Comparison of ENCODE assay signal across 7 mouse cellular contexts in the genomic region with DNA sequence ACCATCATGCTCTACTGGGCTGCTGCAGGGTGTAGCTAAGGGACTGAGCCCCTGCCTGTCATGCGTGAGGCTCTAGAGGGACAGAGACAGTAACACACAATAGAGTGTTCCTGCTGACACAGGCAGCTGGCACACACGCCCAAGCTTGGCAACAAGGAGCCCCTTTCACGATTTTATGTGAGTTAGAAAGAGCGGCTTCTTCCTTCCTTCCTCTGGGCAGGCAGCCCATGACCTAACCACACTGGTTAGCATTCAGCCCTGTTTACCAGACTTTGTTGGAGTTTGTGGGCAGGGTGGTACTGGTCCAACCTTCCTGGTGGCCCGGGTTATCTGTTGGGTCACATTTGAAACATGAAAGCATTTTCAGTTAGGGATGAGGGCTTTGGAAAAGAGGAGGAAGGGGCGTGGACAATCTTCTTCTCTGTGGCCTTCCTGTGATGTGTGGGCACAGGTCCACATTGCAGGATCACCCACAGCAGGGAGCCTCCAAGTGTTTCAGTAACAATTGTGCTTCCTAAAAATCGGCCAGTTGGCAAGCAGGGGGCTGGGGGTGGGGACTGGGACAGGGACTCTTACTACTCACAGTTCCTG. TPM values are rescaled to one million over a fixed set of nuclear protein-coding genes. Genes with fewer than 3 reads are reported as not detected.
DNase-seq lines count a peak whose midpoint lies in the region; ATAC-seq and TF ChIP-seq lines count a peak whose summit lies in the region.

No protein-coding gene starts in this region.

- no peaks in the 10 kb centered on the region for H3K4me1 ChIP-seq in midbrain, embryonic 11.5 days (ENCODE audit: control insufficient read depth, insufficient read depth, low read length)
- H3K4me1 ChIP-seq in midbrain, embryonic 10.5 days = 0 out of 2 replicates have a peak, but pooled peaks cover 5% of the 10 kb centered on the region
- H3K4me1 ChIP-seq in midbrain, embryonic 15.5 days = no peaks in the 10 kb centered on the region

- no peaks in the 10 kb centered on the region for H3K36me3 ChIP-seq in midbrain, embryonic 11.5 days (ENCODE audit: control insufficient read depth, insufficient read depth, low read length)
- no peaks in the 10 kb centered on the region for H3K36me3 ChIP-seq in midbrain, embryonic 10.5 days
- H3K36me3 ChIP-seq in midbrain, embryonic 15.5 days (replicated peaks) = no peaks in the 10 kb centered on the region

- H3K27ac ChIP-seq in midbrain, embryonic 11.5 days (ENCODE audit: low read depth, low read length) = no peak overlapping the region
- H3K27ac ChIP-seq in midbrain, embryonic 10.5 days (replicated peaks) = no peak overlapping the region
- peak overlapping the region; percentile 7 for H3K27ac ChIP-seq in left cerebral cortex, adult 2 months
- H3K27ac ChIP-seq in midbrain, embryonic 15.5 days = peak overlapping the region; percentile 50; the same call in 1 of the 2 replicates

- H3K9ac ChIP-seq in midbrain, embryonic 11.5 days (ENCODE audit: low read length) = no peak overlapping the region
- no peak overlapping the region for H3K9ac ChIP-seq in midbrain, embryonic 15.5 days

- no peak overlapping the region for H3K4me3 ChIP-seq in midbrain, embryonic 11.5 days (ENCODE audit: low read depth, low read length)
- no peak overlapping the region for H3K4me3 ChIP-seq in midbrain, embryonic 10.5 days
- no peak overlapping the region for H3K4me3 ChIP-seq in left cerebral cortex, adult 2 months
- H3K4me3 ChIP-seq in midbrain, embryonic 15.5 days = no peak overlapping the region

- DNase-seq in midbrain, embryonic 11.5 days (ENCODE audit: low spot score, missing footprints) = peak; percentile 70
- DNase-seq in midbrain, embryonic 10.5 days (ENCODE audit: low spot score) = no peak
- DNase-seq in cerebellum, adult 9-11 months = peak; percentile 62
- DNase-seq in heart, postnatal 25 days (ENCODE audit: low spot score) = peak; percentile 18
- DNase-seq in left cerebral cortex, adult 2 months (ENCODE audit: extremely low spot score in 1 of 2, low spot score in 2 of 2) = peak in 1 of 2 experiments; percentile 36
- DNase-seq in urinary bladder, postnatal 25 days (ENCODE audit: low spot score) = no peak

- no peak overlapping the region for H3K4me2 ChIP-seq in midbrain, embryonic 11.5 days
- no peak overlapping the region for H3K4me2 ChIP-seq in midbrain, embryonic 15.5 days

- ATAC-seq in midbrain, embryonic 11.5 days (ENCODE audit: low FRiP score) = no peak
- ATAC-seq in midbrain, embryonic 15.5 days (replicated peaks) = peak; percentile 42; the same call in 1 of the 2 replicates

- TF ChIP-seq CTCF in left cerebral cortex, adult 2 months (IDR thresholded peaks at IDR 0.05) = no peak

- 66% methylated on average over 7 of the region's 7 CpGs for WGBS in midbrain, embryonic 11.5 days
- 71% methylated on average over 7 of the region's 7 CpGs for WGBS in midbrain, embryonic 10.5 days
- WGBS in midbrain, embryonic 15.5 days = 51% methylated on average over 7 of the region's 7 CpGs

- no peaks in the 10 kb centered on the region for H3K9me3 ChIP-seq in midbrain, embryonic 11.5 days (ENCODE audit: control insufficient read depth, low read length)
- no peaks in the 10 kb centered on the region for H3K9me3 ChIP-seq in midbrain, embryonic 10.5 days (replicated peaks)
- no peaks in the 10 kb centered on the region for H3K9me3 ChIP-seq in midbrain, embryonic 15.5 days

- intact Hi-C loops in heart, postnatal 25 days (cut with DNase I) = no loop called here
- intact Hi-C loops in left cerebral cortex, adult 2 months (cut with DNase I) = no loop called here

- no peaks in the 10 kb centered on the region for H3K27me3 ChIP-seq in midbrain, embryonic 11.5 days (ENCODE audit: control insufficient read depth, insufficient read depth, low read length)
- no peaks in the 10 kb centered on the region for H3K27me3 ChIP-seq in midbrain, embryonic 10.5 days (ENCODE audit: low read depth, poor library complexity, severe bottlenecking)
- no peaks in the 10 kb centered on the region for H3K27me3 ChIP-seq in midbrain, embryonic 15.5 days (replicated peaks)

RNA-seq across cellular contexts. Expression of a gene that starts 47.9 kb away (rescaled TPM):
- 78.4 and 92.1 TPM in 2 replicates for polyA plus RNA-seq in midbrain, embryonic 11.5 days (2014; fragmentation: Nextera tagmentation; extraction: Ambion mirVana)
- polyA plus RNA-seq in midbrain, embryonic 10.5 days (2016; fragmentation: Nextera tagmentation; extraction: Ambion mirVana) = 142 and 193 TPM in 2 replicates
- 10 to 100 TPM; 33.1 to 41.7 TPM for total RNA-seq in heart, postnatal 25 days (2021)
- 10 to 100 TPM; 47.2 to 47.8 TPM for total RNA-seq in left cerebral cortex, adult 2 months (2021)
- polyA plus RNA-seq in midbrain, embryonic 15.5 days (2015; fragmentation: Nextera tagmentation; extraction: Ambion mirVana) = 107 and 118 TPM in 2 replicates

Comparison
In these comparisons a context has a peak if more than half of its experiments do, and no peak if none do; other contexts are left out.
1. DNase-seq: peak in midbrain, embryonic 11.5 days (single experiment), cerebellum, adult 9-11 months (single experiment) and heart, postnatal 25 days (single experiment); none in midbrain, embryonic 10.5 days (single experiment) and urinary bladder, postnatal 25 days (single experiment).
2. H3K27ac ChIP-seq: peak in left cerebral cortex, adult 2 months (single experiment) and midbrain, embryonic 15.5 days (single experiment); none in midbrain, embryonic 11.5 days (single experiment) and midbrain, embryonic 10.5 days (single experiment).